Mouse (Mus musculus) megakaryocyte, embryonic 14.5 days (primary cell): ENCODE measurements at regions not wholly inside any gene's neighbourhood (a gene's known extent, or its start where the extent isn't known, plus 50 kb on each side); places are given as distances from the start of the nearest gene placed in this dataset.

Experiments
- FLI1 ChIP-seq: IDR thresholded peaks from 2 replicates; pipeline ENCODE4 v1.6.1; 2012; ENCODE audit warnings: low read length, inconsistent platforms, mixed read lengths
- GATA1 ChIP-seq: IDR thresholded peaks from 3 replicates; pipeline ENCODE4 v1.6.1; 2012; ENCODE audit warnings: mixed read lengths, low read length, inconsistent platforms, borderline replicate concordance

DNA sequence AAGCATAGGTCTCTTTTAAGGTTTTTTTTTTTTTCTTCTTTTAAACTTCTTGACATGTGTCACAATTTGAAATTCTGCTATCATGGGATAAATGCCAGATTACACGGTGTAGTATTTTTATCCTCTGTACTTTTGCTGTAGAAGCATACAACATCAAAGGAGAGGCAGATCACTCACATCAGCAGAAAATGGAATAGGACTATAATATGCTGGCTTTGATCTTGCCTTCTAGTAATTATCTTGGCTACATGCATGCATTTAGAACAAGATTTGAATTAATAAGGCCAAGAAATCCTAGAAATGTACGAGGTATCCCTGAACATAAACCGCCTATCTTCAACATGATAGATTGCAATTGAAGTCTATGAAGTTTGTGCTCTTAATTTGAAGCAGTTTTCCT, 251.9 kb upstream of the 1700008P02Rik start:
- TF ChIP-seq GATA1 (no peak), FLI1 (no peak)
